Mouse (Mus musculus) adrenal gland, postnatal 14 days (tissue): ENCODE results near the gene Gas2l2. TPM values are rescaled to one million over a fixed set of nuclear protein-coding genes. Genes with fewer than 3 reads are reported as not detected.

ENCODE experiments used
- DNase-seq: peaks from one replicate; pipeline ENCODE4 v3.0.0; 2021; ENCODE audit warnings: mixed read lengths
- long read RNA-seq, 2 experiments: library from polyadenylated mRNA; stranded (forward); transcript quantifications; one replicate each; pipeline ENCODE4 v2.0.0; 2021
- total RNA-seq: library from RNA; stranded (reverse); gene quantifications from 2 replicates; pipeline ENCODE4 v1.2.3, GENCODE M21; 2021

The Gas2l2 gene
- total RNA-seq: not detected in 2 replicates
- long read RNA-seq, experiment 1: 0 reads
- long read RNA-seq, experiment 2: 0 reads

DNA sequence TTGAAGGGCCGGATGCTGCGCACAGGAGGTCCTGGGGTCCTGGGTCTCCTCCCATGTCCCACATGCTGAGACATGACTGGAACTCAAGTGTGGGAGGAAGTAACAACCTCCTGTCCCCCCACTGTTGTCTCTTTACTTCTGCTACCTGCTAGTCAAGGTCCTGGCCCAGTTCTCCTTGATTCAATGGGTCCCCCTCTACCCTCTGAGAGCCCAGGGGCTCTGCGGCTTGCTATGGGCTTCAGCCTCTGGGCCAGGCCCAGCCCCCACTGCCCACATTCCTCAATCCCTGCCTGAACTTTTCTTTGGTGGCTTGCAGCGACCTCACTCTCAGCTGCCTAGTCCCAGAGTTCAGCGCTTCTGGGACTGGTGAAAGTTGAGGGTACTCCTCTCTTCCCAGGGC is at the start of gene Gas2l2:
Gene Gas2l2, minus strand, starts transcription at position 101 of the 400 bp plus-strand sequence.
- DNase-seq: no peak

DNA sequence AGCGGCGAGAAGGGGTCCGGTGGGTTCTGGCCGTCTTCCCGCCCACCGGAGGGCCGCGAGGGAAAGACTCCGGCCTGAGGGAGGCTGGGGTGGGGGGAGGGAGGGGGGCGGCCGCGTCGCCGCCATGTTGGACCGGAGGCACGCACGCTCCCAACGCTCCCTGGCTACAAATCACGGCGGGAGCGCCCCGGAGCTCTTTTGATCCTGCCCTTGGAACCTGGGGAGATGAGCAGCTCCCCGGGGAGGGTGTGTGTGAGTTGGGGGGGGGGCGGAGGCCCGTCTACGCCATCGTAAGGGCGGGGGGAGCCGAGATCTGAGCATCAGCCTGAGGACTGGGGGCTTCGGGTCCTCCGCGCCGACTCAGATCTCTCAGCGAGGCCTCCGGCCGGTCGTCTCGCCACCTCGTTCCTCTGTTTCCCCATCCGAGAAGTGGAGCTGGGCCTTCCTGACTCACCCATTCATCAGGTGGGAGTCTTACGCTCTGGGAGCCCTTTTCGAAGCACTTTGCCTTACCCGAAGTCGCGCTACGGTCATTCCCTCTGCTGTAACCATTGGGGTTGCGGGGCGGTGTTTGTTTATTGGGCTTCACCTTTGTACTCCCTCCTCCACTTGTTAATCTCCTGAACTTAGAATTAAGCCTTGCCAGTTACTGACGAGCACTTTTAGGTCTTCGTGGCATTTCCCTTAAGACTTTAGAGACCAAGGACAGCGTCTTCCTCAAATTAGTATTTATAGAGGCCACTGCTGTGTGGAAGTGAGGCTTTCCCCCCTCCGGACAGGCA is 44.2 kb upstream of the Gas2l2 start:
- peak; percentile 43 for DNase-seq

DNA sequence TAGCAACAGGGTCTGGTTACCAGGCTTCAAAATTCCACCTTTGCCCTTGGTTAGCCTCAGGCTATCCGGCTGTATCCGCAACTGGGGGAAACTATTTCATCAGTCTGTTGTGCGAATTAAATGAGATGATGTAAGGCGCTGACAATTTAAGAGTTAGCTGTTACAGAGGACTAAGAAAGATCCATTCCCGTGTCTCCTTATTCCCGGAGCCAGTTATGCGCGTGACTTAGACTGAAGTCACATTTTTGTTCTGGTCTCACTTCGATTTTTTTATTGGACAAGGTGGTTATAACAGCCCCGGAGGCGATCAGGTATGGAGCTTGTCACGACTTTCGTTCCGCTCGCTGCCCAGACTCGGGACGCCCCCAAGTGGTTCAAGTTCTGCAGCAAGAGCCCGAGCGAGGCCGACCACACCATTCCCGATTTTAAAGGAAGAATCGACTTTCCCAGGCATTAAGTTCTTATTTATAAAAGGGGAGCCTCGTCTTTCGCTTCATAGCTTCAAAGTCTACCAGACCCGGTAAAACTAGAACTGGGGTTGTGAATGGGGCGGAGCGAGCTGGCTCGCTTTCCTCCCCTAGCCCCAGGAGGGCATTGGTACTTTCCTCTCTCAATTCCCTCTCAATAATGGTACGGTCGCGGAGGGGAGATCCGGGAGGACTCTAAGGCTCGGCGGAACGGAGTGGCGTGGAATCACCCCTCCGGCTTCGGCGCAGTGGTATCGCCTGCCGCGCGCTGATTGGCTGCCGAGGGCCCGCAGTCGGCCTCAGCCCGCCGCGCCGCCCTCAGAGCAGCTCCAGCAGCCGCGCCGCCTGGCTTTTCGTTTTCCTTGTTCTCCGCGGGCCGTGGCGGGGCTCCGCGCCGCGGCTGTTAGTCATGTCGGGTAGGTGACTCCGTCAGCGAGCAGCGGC is 43.3 kb upstream of the Gas2l2 start, which contains the start of gene Taf15:
Gene Taf15, plus strand, starts transcription at position 763 of the 911 bp plus-strand sequence.
- DNase-seq: peak; percentile 99

DNA sequence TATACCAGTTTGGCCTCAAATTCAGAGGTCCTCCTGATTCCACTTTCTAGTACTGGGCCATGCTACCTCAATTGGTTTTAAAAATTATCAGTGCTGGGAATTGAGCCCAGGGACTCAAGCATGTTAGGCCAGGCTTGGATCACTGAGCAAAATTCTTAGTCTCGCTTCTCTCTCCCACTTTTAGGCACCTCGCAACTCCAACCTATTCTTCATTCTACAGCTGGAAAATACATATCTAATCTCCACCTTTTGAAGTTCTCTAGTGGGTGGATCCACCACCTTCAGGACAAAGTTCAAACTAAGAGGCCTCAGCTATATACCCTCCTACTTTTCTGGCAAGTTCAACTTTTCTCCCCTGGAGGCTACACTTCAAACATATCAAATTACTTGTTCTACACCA is 42.5 kb upstream of the Gas2l2 start:
- DNase-seq: no peak

DNA sequence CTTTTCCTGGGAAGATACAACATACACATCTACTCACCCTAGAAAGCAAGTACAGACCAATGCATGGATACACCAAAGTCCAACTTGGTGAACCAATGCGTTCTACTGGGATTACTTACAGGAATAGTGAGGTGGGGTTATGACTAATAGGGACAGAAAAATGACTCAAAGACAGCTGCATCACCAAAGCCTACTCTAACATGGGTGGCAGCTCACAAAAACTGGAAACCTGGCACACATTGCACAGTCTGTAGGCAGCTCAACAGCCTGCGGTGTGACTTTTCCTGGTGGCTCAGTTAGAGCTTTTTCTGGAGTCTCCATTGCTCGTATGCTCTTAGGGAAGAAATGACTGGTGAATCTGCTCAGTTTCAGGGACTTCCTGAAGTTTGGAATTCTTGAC is 39.5 kb upstream of the Gas2l2 start:
- DNase-seq: no peak

DNA sequence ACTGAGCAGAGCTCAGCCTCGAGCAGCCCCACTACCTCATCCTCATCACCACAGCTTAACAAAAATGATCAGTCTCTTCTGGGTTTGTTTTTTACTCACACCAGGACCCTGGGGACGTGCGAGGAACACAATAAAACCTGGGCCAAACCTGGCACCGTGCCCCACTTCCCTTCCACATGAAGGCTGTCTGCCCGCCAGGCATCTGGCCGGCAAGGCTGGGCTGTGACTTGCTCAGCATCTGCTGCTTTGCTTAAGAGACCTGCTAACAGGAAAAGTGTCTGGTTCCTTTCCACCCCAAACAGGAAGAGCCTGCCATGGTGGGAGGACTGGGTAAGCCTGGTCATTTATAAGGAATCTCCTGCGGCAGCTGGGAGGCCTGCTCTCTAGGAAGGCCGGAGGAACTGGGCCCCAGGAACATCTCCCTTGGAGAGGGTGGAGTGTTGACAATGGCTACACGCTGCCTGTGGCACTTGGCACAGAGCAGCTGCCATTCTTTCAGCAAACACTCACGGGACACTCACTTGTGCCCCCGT is 37.9 kb upstream of the Gas2l2 start:
- DNase-seq: peak; percentile 83

DNA sequence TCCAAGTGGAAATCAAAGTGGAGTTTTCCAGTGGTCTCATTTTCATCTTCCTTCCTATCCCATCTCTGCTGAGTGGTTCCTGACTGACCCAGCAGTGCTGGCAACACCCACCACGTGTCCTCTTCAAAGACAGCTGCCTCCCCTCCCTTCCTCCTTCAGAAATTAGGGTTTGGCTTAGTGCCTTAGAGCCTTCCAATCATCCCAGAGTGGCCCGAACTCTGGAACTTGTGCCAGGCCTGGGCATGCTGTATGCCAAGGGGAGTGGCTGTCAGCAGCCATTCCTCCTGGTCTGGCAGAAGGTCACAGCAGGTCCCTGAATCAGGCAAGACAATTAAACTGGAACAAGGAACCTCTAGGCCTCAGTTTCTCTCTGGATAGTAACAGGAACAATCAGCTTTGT is 36.7 kb upstream of the Gas2l2 start:
- DNase-seq: peak; percentile 79

DNA sequence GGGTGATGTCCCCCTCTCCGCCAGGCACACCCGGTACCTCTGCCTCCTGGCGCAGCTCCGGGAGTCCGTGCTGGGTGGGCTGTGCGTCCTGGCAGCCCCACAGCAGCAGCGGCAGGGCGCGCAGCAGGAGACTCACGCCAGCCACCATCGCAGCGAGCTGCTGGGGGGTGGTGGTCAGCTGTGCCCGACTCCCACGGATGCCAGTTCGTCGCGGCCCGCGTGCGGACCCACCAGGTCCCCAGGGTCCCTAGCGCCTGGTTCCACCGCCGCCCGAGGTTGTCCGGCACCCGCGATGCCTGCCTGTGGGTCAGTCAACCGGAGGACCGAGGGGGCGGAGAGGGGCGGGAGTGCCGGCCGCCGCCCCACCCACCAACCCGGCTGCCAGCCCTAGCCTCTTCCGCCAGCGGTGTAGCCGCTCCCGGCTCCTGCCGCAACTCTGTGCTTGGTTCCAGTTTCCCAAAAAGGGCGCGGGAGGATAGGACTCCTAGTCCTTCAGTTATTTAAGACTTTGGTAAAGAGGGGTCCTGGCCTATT is 33.5 kb upstream of the Gas2l2 start, which contains the start of gene Mmp28:
Gene Mmp28, minus strand, starts transcription at position 361 of the 534 bp plus-strand sequence.
- peak; percentile 89 for DNase-seq

DNA sequence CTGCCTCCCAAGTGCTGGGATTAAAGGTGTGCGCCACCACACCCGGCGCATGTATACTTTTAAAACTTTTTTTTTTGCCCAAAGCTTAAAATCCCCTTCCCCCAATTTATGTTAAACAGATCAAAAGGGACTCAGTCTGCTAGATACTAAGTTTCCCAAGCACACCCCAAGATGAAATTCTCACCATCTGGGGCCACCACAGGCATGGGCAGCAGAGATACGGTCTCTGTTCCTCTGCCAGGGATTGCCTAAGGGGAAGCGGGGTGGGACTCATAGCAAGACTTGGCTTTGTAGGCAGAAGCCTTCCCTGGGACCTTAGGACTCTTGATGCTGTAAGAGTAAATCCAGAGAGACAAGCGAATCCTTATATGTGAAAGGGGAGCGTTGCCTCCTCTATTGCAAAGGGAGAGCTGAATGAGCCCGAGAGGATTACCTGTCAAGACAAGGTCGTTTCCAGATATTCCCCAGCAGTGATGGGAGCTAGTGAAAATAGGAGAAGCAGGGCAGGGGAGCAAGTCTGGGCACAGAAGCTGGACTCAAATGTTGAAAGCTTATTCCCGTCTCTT is 32.3 kb upstream of the Gas2l2 start:
- DNase-seq: no peak

DNA sequence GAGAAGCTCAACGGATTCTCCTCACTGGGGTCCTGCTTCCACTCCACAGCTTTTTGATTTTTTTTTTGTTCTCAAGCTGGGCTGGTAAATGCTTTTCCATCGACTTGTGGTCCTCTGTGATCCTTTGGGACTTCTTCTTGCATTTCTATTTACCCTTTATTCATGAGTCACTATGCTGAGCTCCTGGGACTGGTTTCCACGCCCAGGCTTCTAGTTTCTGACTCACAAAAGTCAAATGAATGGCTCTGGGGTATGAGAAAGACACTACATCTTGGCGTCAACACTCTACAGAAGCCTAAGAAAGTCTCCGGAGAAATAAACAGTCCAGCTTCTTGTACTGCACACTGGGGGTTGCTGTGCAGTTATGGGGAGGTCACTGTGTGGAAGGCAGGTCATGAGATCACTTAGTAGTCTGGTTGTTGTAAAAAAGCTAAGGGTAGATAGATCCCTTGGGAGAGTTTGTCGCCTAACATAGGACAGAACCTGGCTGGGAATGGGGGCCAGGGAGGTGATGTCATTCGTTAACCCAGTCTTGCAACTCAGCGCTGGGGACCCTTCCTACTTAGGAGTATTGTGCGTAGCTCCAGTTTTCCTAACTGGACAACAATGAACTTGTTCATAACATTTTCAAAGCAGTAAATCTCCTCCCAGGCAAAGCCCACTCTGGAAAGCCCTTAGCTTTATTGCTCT is 28.8 kb upstream of the Gas2l2 start:
- peak; percentile 50 for DNase-seq

DNA sequence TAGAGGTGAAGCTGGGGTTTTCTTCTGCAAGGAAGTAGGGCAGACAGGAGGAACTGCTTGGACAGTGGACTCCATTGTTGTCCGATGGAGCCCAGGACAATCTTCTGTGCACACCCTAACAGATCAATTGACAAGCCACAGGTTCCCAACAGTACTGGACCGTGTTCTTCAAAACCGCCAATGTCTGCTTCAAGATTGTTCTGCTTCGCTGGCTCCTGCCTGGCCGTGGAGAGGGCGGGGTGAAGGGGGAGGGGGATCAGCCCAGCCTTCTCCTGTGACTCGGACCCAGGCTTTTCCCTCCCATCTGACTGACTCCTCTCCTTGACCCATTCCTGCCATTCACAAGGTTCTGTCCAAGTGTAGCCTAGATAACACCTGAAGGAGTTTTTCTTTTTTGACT is 28.0 kb upstream of the Gas2l2 start:
- no peak for DNase-seq

DNA sequence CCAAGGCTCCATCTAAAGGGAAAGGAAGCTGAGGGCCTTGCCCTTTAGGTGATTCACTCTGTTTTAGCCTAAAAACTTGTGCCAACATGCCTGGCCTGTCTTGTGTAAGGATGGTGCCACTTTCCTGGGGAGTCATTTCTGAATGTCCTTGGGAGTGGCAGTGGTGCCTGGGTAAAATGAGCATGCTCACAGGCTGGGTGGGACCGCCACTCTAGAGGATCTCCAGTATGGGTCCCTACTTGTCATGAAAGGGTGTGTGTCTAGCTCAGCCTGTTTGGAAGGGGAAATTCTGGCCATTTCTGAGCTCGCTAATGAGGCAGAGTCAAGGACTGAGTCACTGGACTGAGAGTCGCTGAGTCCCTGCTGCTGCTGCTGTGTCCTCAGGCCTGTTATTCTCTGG is 26.4 kb upstream of the Gas2l2 start:
- DNase-seq: peak; percentile 67

DNA sequence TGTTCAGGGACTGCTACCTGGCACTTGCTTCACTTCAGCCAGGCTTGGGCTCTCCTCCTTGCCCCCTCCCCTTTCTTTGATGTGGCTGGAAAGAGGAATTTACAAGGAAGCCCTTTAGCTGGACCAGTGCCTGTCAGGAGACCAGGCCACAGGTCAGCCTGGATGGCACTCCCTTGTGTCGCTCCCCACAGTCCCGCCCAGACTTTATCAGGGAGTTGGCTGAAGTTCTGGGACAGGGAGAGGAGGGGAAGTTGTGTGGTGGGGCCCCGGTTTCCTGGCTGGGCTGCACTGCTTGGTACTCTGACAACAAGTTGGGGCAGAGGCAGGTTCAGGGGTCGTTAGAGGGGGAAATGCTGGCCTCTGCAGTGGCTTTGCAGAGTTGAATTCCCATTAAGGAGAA is 25.3 kb upstream of the Gas2l2 start:
- peak; percentile 61 for DNase-seq

DNA sequence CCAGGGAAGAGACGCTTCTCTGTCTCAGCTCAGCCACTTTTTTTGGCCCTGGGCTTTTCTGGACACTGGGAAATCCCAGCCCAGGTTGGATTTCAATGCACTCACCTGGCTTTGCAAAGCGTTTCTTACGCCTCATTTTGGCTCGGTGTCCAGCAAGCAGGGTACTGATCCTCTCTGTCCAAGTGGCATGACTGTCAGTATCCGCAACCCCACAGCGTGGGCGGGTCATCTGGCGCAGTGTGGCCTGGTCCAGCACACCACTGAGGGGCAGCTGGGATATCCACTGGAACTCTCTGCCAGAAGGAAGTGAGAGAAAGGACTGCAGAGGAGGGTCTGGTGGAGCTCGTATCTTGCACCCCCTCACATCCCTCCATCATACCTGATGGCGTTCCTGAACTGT is 22.0 kb upstream of the Gas2l2 start:
- no peak for DNase-seq

DNA sequence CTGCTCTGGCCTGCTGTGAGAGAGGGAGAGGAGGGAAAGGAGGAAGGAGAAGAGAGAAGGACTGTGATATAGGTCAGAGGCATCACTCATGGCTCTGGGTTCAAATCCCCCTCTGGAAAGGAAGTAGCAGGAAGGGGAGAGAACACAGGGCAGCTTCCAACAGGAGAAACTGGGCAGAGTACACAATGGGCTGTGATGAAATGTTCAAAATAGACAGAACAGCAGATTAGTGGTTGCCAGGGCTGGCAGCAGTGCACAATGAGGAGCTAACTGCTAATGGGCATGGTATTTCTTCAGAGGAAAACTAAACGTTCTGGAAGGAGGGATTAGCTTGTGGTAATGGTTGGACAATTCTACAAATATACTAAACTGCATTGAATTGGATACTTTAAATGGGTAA is 21.3 kb upstream of the Gas2l2 start:
- no peak for DNase-seq

DNA sequence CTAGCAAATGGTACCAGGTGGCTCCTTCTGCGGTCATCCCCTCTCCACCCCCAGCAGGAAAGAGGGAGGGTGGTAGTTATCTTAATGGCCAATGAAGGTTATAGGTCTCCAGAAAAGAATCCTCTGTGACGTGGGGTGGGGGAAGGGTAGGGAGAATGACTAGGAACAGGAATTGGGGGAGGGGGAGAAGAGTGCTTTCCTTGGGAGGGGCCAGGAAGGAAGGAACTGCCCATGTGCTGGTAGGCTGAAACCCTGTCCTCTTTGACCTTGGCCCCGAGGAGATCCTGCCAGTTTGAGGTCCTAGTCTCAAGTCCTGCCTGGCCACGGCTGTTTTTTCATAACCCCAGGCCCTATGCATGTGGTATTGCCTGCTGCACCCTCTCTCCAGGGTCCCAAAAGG is 20.0 kb upstream of the Gas2l2 start:
- peak; percentile 57 for DNase-seq

DNA sequence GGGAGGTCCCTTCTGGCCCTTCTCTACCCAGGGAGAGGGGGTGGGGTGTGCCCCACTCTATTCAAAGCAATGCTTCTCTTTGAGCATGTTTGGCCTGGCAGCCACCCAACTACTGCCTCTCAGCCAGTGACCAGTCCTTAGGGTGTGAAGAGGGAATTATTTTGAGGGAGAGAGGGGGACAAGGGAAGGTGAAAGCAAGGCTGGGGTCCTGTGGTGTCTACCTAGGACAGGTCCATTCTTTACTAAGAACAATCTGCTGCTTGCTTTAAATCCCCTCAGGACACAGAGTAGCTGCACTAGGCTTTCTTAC is 19.6 kb upstream of the Gas2l2 start:
- DNase-seq: peak; percentile 64

DNA sequence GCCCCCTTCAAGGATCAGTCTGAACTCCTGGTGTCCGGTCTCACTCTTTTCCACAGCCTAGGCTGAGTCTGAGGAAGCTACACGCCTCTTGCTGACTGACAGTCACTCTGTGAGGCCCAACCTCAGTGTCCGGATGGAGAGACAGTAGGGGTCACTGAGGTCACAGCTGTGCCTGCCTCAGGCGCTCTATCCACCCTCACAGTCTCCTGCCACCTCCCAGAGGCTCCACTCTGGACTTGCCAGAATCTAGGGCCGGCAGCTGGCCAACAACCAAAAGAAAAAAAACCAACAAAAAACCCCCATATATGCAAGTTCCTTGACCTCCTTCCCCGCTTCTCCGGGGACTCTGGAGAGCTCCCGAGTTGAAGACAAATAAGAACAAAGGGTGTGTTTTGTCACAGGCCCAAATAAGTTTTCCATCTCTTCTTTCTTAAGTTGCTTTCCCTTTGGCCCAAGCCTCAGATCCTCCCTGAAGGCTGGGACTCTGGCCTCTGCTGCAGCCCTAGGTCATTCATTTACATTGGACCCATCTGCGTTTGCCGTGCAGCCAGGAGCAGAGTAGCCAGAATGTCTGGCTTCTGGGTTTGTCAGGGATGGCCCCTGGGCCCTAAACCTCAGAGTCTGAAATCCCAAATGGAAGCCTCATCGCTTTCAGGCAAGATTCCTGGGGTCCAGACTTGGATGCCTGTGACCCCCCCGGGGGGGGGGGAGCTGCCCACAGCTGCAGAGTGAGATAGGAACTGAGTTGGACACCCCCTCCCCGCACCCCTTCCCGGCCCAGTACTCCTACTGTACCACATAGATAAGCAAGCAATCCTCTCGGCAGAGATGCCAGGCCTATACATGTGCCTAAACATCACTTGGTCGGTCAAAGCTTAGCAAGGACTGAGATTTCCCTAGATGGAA is 19.0 kb upstream of the Gas2l2 start:
- DNase-seq: peak; percentile 57

DNA sequence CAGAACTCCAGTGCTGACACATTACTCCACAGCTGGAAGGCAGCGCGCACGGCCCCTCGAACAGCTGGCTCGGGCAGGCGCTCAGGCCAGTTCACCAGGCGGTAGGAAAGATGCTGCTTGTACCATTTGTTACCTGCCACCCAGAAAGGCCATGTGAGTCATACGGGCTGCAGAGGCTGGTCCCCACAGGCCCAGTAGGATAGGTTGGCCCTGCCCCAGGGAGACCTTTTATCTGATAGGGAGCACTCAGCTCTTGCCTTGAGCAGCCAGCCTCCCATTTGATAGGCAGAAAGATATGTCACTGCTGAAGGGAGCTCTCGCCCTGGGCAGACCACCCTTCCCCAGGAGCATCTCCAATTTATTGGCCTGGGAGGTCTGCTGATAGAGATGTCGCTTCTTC is 18.4 kb upstream of the Gas2l2 start:
- peak; percentile 38 for DNase-seq

DNA sequence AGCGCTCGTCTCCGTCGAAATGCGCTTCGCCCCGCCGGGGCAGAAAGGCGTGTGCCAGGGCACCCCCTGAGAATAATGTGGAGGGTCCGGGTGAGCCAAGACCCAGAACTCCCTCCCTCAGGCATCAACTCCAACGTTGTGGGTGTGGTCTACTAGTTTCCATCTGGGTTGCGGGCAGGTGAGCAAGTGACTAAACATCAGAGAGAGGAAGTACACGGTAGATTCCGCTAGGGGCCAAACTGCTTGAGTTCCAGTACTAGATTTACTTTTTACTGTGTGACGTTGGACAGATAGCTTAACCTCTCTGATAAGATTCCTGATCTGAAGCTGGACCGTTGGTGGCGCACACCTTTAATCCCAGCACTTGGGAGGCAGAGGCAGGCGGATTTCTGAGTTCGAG is 15.7 kb upstream of the Gas2l2 start:
- no peak for DNase-seq

DNA sequence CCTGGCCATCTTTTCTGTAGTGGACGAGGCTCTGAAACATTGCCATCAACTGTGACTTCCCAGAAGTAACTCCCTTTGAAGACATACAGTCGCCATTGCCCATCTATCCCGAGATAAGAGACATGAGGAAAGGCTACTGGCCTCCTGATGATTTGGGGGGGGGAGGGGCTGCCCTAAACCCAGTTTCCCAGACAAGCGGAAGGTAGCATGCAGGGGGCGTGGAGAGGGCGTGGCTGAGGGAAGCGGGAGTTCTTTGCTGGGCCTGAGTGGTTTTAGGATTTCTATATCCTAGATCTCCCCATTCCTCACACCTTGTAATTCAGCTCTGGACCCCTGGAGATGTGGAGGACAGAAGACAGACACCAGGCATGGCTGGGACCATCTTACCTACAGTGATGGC is 14.6 kb upstream of the Gas2l2 start:
- no peak for DNase-seq
